Mouse (Mus musculus) lung, adult 2 months (tissue): ENCODE results near the gene Fhdc1. TPM values are rescaled to one million over a fixed set of nuclear protein-coding genes. Genes with fewer than 3 reads are reported as not detected.

Experiments used
- DNase-seq: peaks from one replicate; pipeline ENCODE4 v3.0.0; 2022
- H3K4me1 ChIP-seq: fragments of 200-500 bp; 2 replicates; pipeline ENCODE4 v1.6.1; 2011; ENCODE audit warnings: low read length; ENCODE audit not compliant: control insufficient read depth, insufficient read depth
- H3K4me3 ChIP-seq: fragments of 200-500 bp; replicated peaks from 2 replicates; pipeline ENCODE3; 2011; ENCODE audit warnings: low read depth, mild to moderate bottlenecking, control low read depth, low read length; ENCODE audit errors: extremely low read depth
- CTCF ChIP-seq: fragments of 200-500 bp; IDR thresholded peaks from 2 replicates; pipeline ENCODE4 v1.5.1; 2011; ENCODE audit warnings: mild to moderate bottlenecking, low read length, control low read depth; ENCODE audit not compliant: insufficient read depth
- POLR2A ChIP-seq: fragments of 200-500 bp; IDR thresholded peaks from 2 replicates; pipeline ENCODE4 v1.6.1; 2011; ENCODE audit warnings: low read depth, mild to moderate bottlenecking, control low read depth, low read length, borderline replicate concordance; ENCODE audit errors: extremely low read depth
- WGBS: fragments of 180-500 bp; shearing (Covaris S2); methylation state at CpG from one replicate; pipeline ENCODE4 v1.1.7; 2018; 5-methylcytosine and 5-hydroxymethylcytosine counted together
- polyA plus RNA-seq: library from polyadenylated mRNA; depleted of rRNA; stranded (reverse); fragments of >200 nt; gene quantifications from 2 replicates; pipeline ENCODE4 v1.2.3, GENCODE M21; 2012

Gene Fhdc1
- polyA plus RNA-seq, 1 experiment: 13.3 TPM

DNA sequence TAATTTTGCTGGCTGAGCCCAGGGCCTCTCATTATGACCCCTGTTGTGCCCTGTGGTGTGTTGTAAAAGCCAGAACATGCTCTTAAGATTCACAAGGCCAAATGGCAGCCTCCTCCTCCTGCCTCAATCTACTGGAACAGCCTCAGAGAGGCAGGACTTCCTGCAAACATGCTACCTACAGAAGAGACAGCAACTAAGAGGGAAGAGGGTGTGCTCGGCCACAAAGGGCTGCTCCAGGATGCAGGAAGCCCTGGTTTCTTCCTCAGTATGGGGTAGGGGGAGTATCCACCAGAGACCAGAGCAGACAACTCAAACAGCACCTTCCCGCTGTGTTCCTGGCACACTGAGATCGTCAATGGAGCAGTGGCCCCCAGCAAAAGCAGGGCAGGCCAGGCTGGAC lies 19.7 kb downstream of the Fhdc1 start:
- 35% methylated on average over 3 of the region's 3 CpGs for WGBS
- H3K4me3 ChIP-seq: no peak overlapping the region
- no peak for DNase-seq

DNA sequence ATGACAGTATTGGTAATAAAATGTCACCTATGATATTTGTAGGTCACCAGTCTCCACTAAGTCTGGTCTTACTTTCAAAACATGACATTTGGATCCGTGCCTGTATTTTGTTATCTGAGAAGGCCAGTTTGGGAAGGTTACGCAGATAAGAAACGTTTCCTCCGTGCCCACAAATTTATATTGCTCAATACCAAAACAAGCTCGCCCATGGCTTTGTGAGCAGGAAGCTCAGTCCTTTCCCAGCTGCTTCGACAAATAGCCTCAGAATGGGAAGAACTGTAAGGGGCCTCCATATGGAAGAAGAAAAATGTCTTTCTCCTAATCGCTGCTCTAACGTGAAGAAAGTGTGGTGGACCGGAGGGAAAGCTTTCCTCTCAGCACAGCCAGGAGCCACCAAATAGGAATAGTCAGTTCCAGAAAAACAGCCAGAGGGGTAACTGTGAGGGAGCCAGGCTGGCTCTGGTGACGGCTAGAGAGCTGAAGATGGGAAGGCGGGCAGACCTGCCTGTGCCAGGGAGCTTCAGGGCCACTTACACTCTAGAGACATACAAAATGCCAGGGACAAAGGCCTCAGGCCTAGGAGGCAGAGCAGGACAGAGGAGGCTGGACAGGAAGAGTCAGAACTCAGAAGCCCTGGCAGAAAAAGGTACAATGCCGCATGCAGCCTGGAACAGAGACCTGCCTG lies 24.4 kb downstream of the Fhdc1 start:
- Histone ChIP-seq H3K4me3 (no peak overlapping the region), H3K4me1 (peaks cover 15% of the 10 kb centered on the region)
- no peak for TF ChIP-seq POLR2A
- no peak for TF ChIP-seq CTCF
- no peak for DNase-seq
- WGBS: 30% methylated on average over 12 of the region's 12 CpGs

More for the DNA sequence above, 19.7 kb downstream of the Fhdc1 start:
- TF ChIP-seq POLR2A (no peak), CTCF (no peak)
- peaks cover 20% of the 10 kb centered on the region for H3K4me1 ChIP-seq

- Histone ChIP-seq H3K4me1 (peaks cover 6% of the 10 kb centered on the region), H3K4me3 (no peak overlapping the region)
- TF ChIP-seq POLR2A: no peak
- no peak for TF ChIP-seq CTCF
- WGBS: 45% methylated on average over 3 of the region's 3 CpGs
- DNase-seq: no peak
These were observed 29.6 kb downstream of the Fhdc1 start for GRCm38 (mm10) chr3:84450651-84451050.

GRCm38 (mm10) chr3:84449015-84449414 lies 31.2 kb downstream of the Fhdc1 start:
- H3K4me1 ChIP-seq: peaks cover 5% of the 10 kb centered on the region
- no peak overlapping the region for H3K4me3 ChIP-seq
- DNase-seq: no peak
- 81% methylated on average over 9 of the region's 9 CpGs for WGBS
- TF ChIP-seq POLR2A: no peak

GRCm38 (mm10) chr3:84447803-84448202 lies 32.4 kb downstream of the Fhdc1 start:
- H3K4me3 ChIP-seq: no peak overlapping the region
- peaks cover 5% of the 10 kb centered on the region for H3K4me1 ChIP-seq
- no peak for DNase-seq
- WGBS: 74% methylated on average over 5 of the region's 5 CpGs
- TF ChIP-seq POLR2A (no peak), CTCF (no peak)

DNA sequence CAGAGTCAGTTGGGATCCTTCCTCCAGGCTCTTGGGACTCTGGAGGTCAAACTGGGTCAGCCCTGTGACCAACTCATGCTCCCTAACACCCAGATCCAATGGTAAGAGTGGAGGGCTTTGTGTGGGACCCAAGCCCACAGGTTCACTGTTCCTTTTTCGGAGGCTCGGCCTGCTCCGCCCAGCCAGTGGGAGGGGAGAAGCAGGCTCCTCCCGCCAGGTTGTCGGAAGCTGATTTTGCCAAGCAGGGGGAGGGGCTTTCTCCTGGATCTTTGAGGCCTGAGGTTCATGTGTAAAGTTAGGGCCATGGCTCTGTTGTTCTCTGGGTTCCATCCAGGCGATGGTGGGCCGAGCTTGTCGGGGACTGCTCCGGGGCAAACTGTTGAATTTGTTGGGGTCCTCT lies 34.4 kb downstream of the Fhdc1 start:
- 88% methylated on average over 9 of the region's 9 CpGs for WGBS
- no peak for DNase-seq
- H3K4me3 ChIP-seq: no peak overlapping the region
- H3K4me1 ChIP-seq: peaks cover 2% of the 10 kb centered on the region
- TF ChIP-seq POLR2A: no peak
- no peak for TF ChIP-seq CTCF

GRCm38 (mm10) chr3:84442890-84443289 lies 37.3 kb downstream of the Fhdc1 start:
- H3K4me1 ChIP-seq: no peaks in the 10 kb centered on the region; the same call in 1 of the 2 replicates
- no peak for DNase-seq
- no peak overlapping the region for H3K4me3 ChIP-seq
- WGBS: 83% methylated on average over 4 of the region's 4 CpGs
- TF ChIP-seq CTCF: no peak
- no peak for TF ChIP-seq POLR2A

GRCm38 (mm10) chr3:84439431-84440210 lies 40.6 kb downstream of the Fhdc1 start:
- Histone ChIP-seq H3K4me1 (no peaks in the 10 kb centered on the region; the same call in 1 of the 2 replicates), H3K4me3 (no peak overlapping the region)
- DNase-seq: no peak
- 86% methylated on average over 7 of the region's 7 CpGs for WGBS
- no peak for TF ChIP-seq POLR2A
- TF ChIP-seq CTCF: no peak

- no peak for DNase-seq
- 77% methylated on average over 7 of the region's 7 CpGs for WGBS
- Histone ChIP-seq H3K4me1 (no peaks in the 10 kb centered on the region; the same call in 1 of the 2 replicates), H3K4me3 (no peak overlapping the region)
- no peak for TF ChIP-seq POLR2A
- TF ChIP-seq CTCF: no peak
These were observed 41.4 kb downstream of the Fhdc1 start for GRCm38 (mm10) chr3:84438840-84439239.

- no peak for DNase-seq
These were observed 42.1 kb downstream of the Fhdc1 start for GRCm38 (mm10) chr3:84438118-84438517.

More at GRCm38 (mm10) chr3:84438118-84438517, 42.1 kb downstream of the Fhdc1 start:
- H3K4me1 ChIP-seq: no peaks in the 10 kb centered on the region; the same call in 1 of the 2 replicates
- WGBS: 52% methylated on average over 11 of the region's 11 CpGs
- H3K4me3 ChIP-seq: no peak overlapping the region
- no peak for TF ChIP-seq POLR2A
- no peak for TF ChIP-seq CTCF
